Mouse (Mus musculus) mesoderm, embryonic 11.5 days (tissue): ENCODE results near the gene Aurkaip1.
"Not testable (repeated sequence)": the region's sequence is repeated elsewhere in the genome, so short reads cannot be mapped to it uniquely, and the experiment has no call there.

ENCODE experiments used
- DNase-seq: peaks from one replicate; pipeline ENCODE4 v3.0.0-alpha.2; 2012; ENCODE audit warnings: low read depth, low spot score

The Aurkaip1 gene

GRCm38 (mm10) chr4:155831205-155831766 lies at the start of gene Aurkaip1:
Gene Aurkaip1, plus strand, starts transcription at chr4:155831272.
- DNase-seq = peak; percentile 98

- no peak for DNase-seq
These were observed 47.5 kb upstream of the Aurkaip1 start for GRCm38 (mm10) chr4:155783486-155784080.

GRCm38 (mm10) chr4:155784081-155784701 lies 46.9 kb upstream of the Aurkaip1 start:
- DNase-seq = peak; percentile 81

GRCm38 (mm10) chr4:155785246-155785645 lies 45.8 kb upstream of the Aurkaip1 start:
- no peak for DNase-seq

GRCm38 (mm10) chr4:155785819-155786218 lies 45.3 kb upstream of the Aurkaip1 start, which contains the start of gene Tmem88b:
Gene Tmem88b, minus strand, starts transcription at chr4:155785874.
- DNase-seq = no peak

GRCm38 (mm10) chr4:155788300-155788699 lies 42.8 kb upstream of the Aurkaip1 start:
- no peak for DNase-seq

- DNase-seq = not testable (repeated sequence)
These were observed 42.2 kb upstream of the Aurkaip1 start for GRCm38 (mm10) chr4:155788833-155789232.

- no peak for DNase-seq
These were observed 41.0 kb upstream of the Aurkaip1 start, which contains the start of gene Ankrd65 for GRCm38 (mm10) chr4:155790021-155790489. Gene Ankrd65, plus strand, starts transcription at chr4:155790439.

- no peak for DNase-seq
These were observed 40.4 kb upstream of the Aurkaip1 start for GRCm38 (mm10) chr4:155790650-155791161.

GRCm38 (mm10) chr4:155791240-155791933 lies 39.7 kb upstream of the Aurkaip1 start:
- no peak for DNase-seq

GRCm38 (mm10) chr4:155793730-155794129 lies 37.3 kb upstream of the Aurkaip1 start:
- no peak for DNase-seq

- no peak for DNase-seq
These were observed 29.0 kb upstream of the Aurkaip1 start for GRCm38 (mm10) chr4:155802075-155802474.

- DNase-seq = no peak
These were observed 28.2 kb upstream of the Aurkaip1 start, which contains the start of gene Mrpl20 for GRCm38 (mm10) chr4:155802741-155803339. Gene Mrpl20, plus strand, starts transcription at chr4:155802878.

- DNase-seq = peak; percentile 97
These were observed 27.6 kb upstream of the Aurkaip1 start for GRCm38 (mm10) chr4:155803340-155804041.

- DNase-seq = no peak
These were observed 23.2 kb upstream of the Aurkaip1 start for GRCm38 (mm10) chr4:155807841-155808240.

GRCm38 (mm10) chr4:155811929-155812664 lies 19.0 kb upstream of the Aurkaip1 start, which contains the start of gene Ccnl2:
Gene Ccnl2, plus strand, starts transcription at chr4:155812489.
- peak; percentile 97 for DNase-seq

GRCm38 (mm10) chr4:155812665-155813181 lies 18.3 kb upstream of the Aurkaip1 start:
- DNase-seq = peak; percentile 53

- no peak for DNase-seq
These were observed 13.5 kb upstream of the Aurkaip1 start for GRCm38 (mm10) chr4:155817533-155817932.

- peak; percentile 52 for DNase-seq
These were observed 10.0 kb upstream of the Aurkaip1 start for GRCm38 (mm10) chr4:155821025-155821424.

GRCm38 (mm10) chr4:155823443-155823842 lies 7.6 kb upstream of the Aurkaip1 start:
- no peak for DNase-seq
